Mouse (Mus musculus) bone marrow, adult 2 months (tissue): ENCODE measurements at regions not wholly inside any gene's neighbourhood (a gene's known extent, or its start where the extent isn't known, plus 50 kb on each side); places are given as distances from the start of the nearest gene placed in this dataset.

Experiments used
- H3K27ac ChIP-seq: fragments of 200-500 bp; 2 replicates; pipeline ENCODE4 v1.5.1; 2012; ENCODE audit warnings: low read depth, mild to moderate bottlenecking, control low read depth, inconsistent platforms, low read length; ENCODE audit not compliant: control insufficient read depth, poor library complexity, insufficient read depth
- H3K4me1 ChIP-seq: fragments of 200-500 bp; 2 replicates; pipeline ENCODE4 v1.6.1; 2011; ENCODE audit warnings: low read length; ENCODE audit not compliant: control insufficient read depth, insufficient read depth
- H3K4me3 ChIP-seq: fragments of 200-500 bp; replicated peaks from 2 replicates; pipeline ENCODE3; 2011; ENCODE audit warnings: mild to moderate bottlenecking, low read depth, low read length, control low read depth; ENCODE audit not compliant: control insufficient read depth
- CTCF ChIP-seq: fragments of 200-500 bp; IDR thresholded peaks from 2 replicates; pipeline ENCODE4 v1.5.1; 2011; ENCODE audit warnings: low read length, control low read depth; ENCODE audit not compliant: control insufficient read depth, insufficient read depth
- POLR2A ChIP-seq: fragments of 200-500 bp; IDR thresholded peaks from 2 replicates; pipeline ENCODE4 v1.6.1; 2011; ENCODE audit warnings: low read depth, mild to moderate bottlenecking, control low read depth, low read length, borderline replicate concordance; ENCODE audit not compliant: control insufficient read depth
- WGBS: fragments of 180-500 bp; shearing (Covaris S2); methylation state at CpG from one replicate; pipeline ENCODE4 v1.1.7; 2018; 5-methylcytosine and 5-hydroxymethylcytosine counted together

DNA sequence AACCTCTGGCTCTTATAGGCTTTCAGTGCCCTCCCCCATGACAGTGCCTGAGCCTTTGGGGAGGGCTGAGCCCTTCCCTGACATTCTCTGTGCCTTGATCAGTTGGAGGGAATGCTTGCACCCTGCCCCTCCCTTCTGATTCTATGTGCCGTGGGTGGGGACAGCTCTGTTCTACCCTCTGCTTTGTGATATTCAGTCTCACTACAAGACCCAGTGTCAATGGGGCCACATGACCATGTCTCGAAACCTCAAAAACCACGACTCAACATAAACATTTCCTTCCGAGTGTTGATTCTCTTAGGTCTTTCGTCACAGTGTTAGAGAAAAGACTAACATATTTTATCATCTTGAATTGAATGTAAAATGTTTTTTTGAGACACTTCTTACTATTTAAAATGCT is 188.3 kb upstream of the Zfp507 start:
- H3K4me1 ChIP-seq = no peaks in the 10 kb centered on the region
- 2% methylated on average over 5 of the region's 5 CpGs for WGBS
- H3K4me3 ChIP-seq = no peak overlapping the region
- H3K27ac ChIP-seq = no peak overlapping the region; the same call in 1 of the 2 replicates
- TF ChIP-seq POLR2A (no peak), CTCF (no peak)

DNA sequence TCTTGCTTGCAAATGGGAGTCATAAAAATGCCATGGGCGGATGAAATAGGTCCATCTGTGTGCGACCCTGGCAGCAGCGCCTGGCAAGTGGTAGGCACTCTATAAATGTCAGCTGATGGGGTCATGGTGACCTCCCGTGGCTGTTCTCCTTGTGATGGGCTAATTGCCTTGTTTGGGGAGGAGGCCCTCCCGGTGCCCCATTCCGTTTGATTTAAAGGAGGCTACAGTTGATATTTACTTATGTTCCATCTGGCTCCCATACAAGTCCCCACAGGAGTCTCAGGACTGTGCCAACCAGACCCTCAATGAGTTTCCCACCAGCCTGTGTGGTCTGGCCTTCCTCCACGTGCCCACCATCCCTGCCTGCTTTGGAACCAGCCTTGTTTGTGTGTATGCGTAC is 186.7 kb upstream of the Zfp507 start:
- Histone ChIP-seq H3K4me3 (no peak overlapping the region), H3K4me1 (no peaks in the 10 kb centered on the region), H3K27ac (no peak overlapping the region)
- no peak for TF ChIP-seq CTCF
- no peak for TF ChIP-seq POLR2A
- 77% methylated on average over 8 of the region's 8 CpGs for WGBS

DNA sequence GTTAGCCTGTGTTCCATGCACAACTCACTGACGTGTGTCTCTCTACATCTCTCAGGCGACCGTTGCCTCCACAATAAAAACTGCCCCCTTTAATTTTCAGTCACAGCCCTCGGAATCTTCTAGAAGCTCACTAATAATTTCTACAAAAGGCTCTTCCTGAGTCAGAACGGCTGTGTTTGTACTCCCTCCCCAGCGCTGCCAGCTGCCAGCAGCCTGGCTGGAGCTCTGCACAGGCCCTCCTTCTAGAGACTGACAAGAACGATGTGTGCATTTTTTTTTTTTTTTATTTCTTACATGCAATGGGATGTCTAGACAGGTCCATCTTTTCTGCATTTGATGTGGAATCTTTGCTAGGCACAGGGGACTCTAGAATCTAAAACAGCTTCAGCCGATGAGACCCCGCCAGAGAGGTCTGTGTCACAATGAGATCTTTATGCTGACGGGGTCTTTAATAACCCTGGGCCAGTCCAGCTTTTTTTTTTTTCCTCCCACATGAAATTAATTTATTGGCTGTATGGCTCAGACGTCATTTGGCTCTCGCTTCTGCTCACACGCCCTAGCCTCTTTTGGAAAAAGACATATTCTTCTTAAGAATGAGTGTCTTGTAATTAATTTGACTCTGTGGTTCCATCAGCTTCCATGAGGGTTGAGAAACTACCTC is 185.8 kb upstream of the Zfp507 start:
- Histone ChIP-seq H3K4me1 (no peaks in the 10 kb centered on the region), H3K27ac (no peak overlapping the region), H3K4me3 (no peak overlapping the region)
- 79% methylated on average over 13 of the region's 13 CpGs for WGBS
- no peak for TF ChIP-seq CTCF
- no peak for TF ChIP-seq POLR2A

DNA sequence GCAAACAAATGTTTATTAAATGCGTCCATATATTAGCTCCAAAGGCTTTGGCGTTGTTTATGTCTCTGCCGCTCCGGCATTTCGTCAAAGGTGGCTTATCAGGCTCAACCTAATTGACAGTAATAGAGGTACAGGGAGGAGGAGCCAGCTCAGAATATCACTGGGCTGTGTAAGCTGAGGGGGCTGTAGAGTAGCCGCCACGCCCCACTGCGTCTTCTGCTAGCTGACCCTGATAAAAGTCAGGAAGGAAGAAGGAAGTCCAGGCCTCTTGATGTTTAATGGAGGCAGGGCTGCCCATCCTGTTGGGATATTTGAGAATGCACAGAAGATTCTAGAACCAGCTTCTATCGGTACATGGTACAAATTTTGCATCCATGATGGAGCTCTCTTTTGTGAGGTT is 175.2 kb upstream of the Zfp507 start:
- H3K4me3 ChIP-seq = no peak overlapping the region
- no peaks in the 10 kb centered on the region for H3K4me1 ChIP-seq
- TF ChIP-seq CTCF (no peak), POLR2A (no peak)
- 81% methylated on average over 9 of the region's 9 CpGs for WGBS
- H3K27ac ChIP-seq = no peak overlapping the region

DNA sequence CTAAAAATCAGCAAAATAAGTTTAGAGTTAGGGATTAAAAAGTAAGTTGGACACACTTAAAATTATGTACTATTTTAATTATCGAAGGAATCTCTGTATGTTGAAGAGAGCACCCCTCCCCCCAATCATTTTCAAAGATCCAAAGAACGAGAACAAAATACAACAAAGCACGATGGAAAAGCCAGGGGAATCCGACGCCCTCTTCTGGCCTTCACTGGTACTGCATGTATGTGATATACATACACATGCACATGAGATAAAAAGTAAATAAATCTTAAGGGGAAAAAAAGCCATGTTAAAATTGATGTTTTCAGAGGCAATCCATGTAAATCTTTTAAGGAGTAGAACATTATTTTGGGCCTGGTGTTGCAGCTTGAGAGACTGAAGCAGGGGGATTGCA is 155.9 kb upstream of the Zfp507 start:
- Histone ChIP-seq H3K4me1 (no peaks in the 10 kb centered on the region), H3K4me3 (no peak overlapping the region), H3K27ac (no peak overlapping the region)
- WGBS = 43% methylated on average over 5 of the region's 5 CpGs
- TF ChIP-seq CTCF = no peak
- TF ChIP-seq POLR2A = no peak

DNA sequence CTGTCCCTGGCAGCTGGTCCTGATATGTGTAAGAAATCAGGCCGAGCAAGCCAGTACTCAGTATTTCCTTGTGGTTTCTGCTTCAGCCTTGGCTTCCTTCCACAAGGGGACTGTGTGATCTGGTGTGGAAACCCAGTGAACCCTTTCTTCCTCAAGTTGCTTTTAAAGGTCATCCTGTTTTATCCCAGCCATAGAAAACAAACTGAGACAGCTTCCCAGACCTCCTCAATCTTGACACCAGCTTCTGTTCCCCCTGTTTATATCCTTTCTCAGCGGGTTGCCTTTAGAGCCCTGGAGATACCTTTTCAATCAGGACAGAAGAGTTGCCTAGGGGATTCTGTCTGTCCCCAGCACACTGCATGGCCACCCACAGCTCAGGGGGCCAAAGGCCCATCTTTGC is 155.2 kb upstream of the Zfp507 start:
- WGBS = 13% methylated on average over 2 of the region's 2 CpGs

DNA sequence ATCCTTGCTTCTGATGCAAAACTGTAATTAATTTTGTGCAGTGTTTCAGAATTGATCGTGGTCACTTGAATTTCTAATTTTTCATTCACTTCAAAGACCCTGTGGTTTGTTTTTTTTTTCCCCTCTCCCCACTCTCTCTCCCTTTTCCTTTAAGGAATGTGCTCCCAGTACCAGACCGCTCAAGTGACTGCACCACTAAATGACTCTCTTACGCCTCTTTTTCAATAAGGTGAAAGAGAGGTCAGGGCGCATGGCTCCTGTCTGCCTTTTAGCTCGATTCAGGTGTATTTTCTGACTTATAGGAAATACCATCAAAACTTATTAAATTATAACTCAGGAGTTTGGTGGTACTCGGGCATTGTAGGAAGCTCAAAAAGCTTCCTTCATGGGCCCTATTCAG is 146.0 kb upstream of the Zfp507 start:
- Histone ChIP-seq H3K4me1 (no peaks in the 10 kb centered on the region), H3K4me3 (no peak overlapping the region), H3K27ac (no peak overlapping the region)
- TF ChIP-seq POLR2A (no peak), CTCF (no peak)
- 47% methylated on average over 6 of the region's 6 CpGs for WGBS

More for the DNA sequence above, 155.2 kb upstream of the Zfp507 start:
- TF ChIP-seq CTCF (no peak), POLR2A (no peak)
- H3K4me3 ChIP-seq = no peak overlapping the region
- H3K27ac ChIP-seq = no peak overlapping the region
- H3K4me1 ChIP-seq = no peaks in the 10 kb centered on the region

DNA sequence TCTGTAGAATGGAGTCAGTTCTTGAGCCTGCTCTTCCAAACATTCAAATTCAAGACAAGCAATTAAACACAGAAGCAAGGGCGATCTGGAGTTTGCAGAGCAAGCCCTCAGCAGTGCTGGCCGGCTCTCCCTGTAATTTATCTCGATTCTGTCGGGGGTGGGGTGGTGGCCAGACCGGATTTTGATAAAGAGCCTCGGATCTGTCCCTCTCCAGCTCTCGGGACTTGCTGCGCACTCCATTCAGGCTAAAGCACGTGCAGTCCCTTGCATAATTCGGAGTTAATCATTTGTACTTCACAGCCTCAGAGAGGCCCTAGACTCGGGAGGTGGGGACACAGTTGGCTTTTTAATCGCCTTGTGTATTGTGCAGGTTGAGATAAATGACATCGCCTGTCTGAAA is 145.6 kb upstream of the Zfp507 start:
- no peak overlapping the region for H3K4me3 ChIP-seq
- TF ChIP-seq POLR2A = no peak
- TF ChIP-seq CTCF = no peak
- whole genome bisulfite sequencing = 9% methylated on average over 13 of the region's 13 CpGs
- H3K4me1 ChIP-seq = no peaks in the 10 kb centered on the region
- H3K27ac ChIP-seq = no peak overlapping the region

DNA sequence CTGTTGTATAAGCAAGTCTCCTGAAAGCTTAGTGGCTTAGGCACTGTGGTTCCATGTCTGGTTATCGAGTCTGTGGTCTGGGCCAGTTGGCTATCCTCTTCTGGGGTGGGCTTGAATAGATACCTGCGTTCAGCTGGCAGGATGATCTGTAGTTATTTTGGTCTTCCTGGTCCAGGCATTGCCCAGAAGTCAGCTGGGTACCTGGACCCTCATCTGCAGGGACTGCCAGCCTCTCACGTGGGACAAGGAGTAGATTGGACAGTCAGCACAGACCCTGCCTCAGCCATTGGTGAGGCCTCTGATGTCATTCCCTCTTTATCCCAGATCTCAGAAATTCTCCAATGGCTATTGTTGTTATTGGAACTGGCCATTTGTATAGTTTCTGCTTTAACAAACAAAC is 138.3 kb upstream of the Zfp507 start:
- H3K27ac ChIP-seq = no peak overlapping the region
- TF ChIP-seq POLR2A (no peak), CTCF (no peak)
- WGBS = 73% methylated on average over 3 of the region's 3 CpGs
- H3K4me1 ChIP-seq = no peaks in the 10 kb centered on the region
- H3K4me3 ChIP-seq = no peak overlapping the region

DNA sequence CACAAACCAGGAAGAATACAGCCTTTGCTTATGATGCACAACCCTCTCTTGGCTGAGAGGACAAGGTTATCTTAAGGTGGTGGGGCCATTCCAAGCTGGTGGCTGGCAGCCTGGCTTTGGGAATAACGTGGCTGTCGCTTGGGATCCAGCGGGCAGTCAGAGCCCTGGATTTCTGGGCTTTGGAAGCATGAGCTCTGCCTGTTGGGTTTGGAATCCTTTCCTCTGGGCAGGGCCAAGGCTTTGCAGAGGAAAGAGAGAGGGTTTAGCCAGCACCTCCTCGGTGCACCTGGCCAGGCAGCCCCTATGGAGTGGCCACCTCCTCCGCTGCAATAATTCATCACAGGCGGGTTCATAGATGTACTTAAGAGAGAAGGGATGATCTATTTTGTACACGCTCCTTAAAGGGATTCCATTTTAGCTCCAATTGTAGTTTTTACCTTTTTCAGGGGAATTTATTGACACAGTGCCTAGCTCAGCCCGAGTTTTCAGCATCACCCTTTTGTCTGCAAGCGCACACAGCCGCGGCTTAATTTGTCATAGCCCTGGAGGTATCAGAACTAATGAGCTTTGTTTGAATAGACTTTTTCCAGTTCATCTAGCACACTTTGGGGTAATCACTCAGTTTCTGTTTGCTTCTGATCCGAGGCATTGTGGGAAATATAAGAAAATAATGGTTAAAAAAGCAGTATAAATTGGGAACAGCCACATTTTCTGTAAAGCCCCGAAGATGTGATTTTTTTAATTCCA is 135.5 kb upstream of the Zfp507 start:
- 76% methylated on average over 13 of the region's 13 CpGs for WGBS
- Histone ChIP-seq H3K27ac (no peak overlapping the region), H3K4me1 (no peaks in the 10 kb centered on the region), H3K4me3 (no peak overlapping the region)
- TF ChIP-seq CTCF (no peak), POLR2A (no peak)
